Mouse (Mus musculus) forebrain, embryonic 12.5 days (tissue): ENCODE data around the gene Synj2. TPM values are rescaled to one million over a fixed set of nuclear protein-coding genes. Genes with fewer than 3 reads are reported as not detected.

Experiments
- ATAC-seq: fragments of 200-750 bp; cut with Nextera tagmentation; 2 replicates; pipeline ENCODE4 v1.8.0; 2017; ENCODE audit warnings: moderate TSS enrichment; ENCODE audit not compliant: low FRiP score
- H3K27ac ChIP-seq: fragments of 300-500 bp; sonication (generic); 2 replicates; pipeline ENCODE4 v1.5.1; 2016; ENCODE audit warnings: mild to moderate bottlenecking
- H3K27me3 ChIP-seq: fragments of 300-500 bp; sonication (generic); 2 replicates; pipeline ENCODE4 v1.6.1; 2016; ENCODE audit warnings: mild to moderate bottlenecking
- H3K36me3 ChIP-seq: fragments of 300-500 bp; sonication (generic); replicated peaks from 2 replicates; pipeline ENCODE4 v1.6.1; 2016; ENCODE audit warnings: mild to moderate bottlenecking
- H3K4me1 ChIP-seq: fragments of 300-500 bp; sonication (generic); 2 replicates; pipeline ENCODE4 v1.6.1; 2016
- H3K4me2 ChIP-seq: fragments of 300-500 bp; sonication (generic); 2 replicates; pipeline ENCODE4 v1.6.1; 2016; ENCODE audit warnings: mild to moderate bottlenecking, moderate library complexity
- H3K4me3 ChIP-seq: fragments of 300-500 bp; sonication (generic); replicated peaks from 2 replicates; pipeline ENCODE4 v1.5.1; 2016; ENCODE audit warnings: mild to moderate bottlenecking
- H3K9ac ChIP-seq: fragments of 300-500 bp; sonication (generic); 2 replicates; pipeline ENCODE4 v1.6.1; 2016; ENCODE audit warnings: mild to moderate bottlenecking
- H3K9me3 ChIP-seq: fragments of 300-500 bp; sonication (generic); 2 replicates; pipeline ENCODE4 v1.6.1; 2016
- WGBS: fragments of 180-500 bp; shearing (Covaris S2); methylation state at CpG from one replicate; pipeline ENCODE4 v1.1.7; 2016; 5-methylcytosine and 5-hydroxymethylcytosine counted together
- polyA plus RNA-seq: library from polyadenylated mRNA; unstranded; fragments of >200 nt; fragmentation: Nextera tagmentation; extraction: Ambion mirVana; gene quantifications from 2 replicates; pipeline ENCODE4 v1.2.1, GENCODE M21; 2016

Synj2 gene
- 0.96 and 1.1 TPM in 2 replicates for polyA plus RNA-seq

- no peaks in the 10 kb centered on the region for H3K9me3 ChIP-seq
- no peak within 1 kb of the TSS for H3K27ac ChIP-seq
- peak within 1 kb of the TSS; percentile 55 for H3K9ac ChIP-seq
- H3K4me1 ChIP-seq = peaks cover 9% of the 10 kb centered on the region; the same call in 1 of the 2 replicates
- H3K4me3 ChIP-seq = peak within 1 kb of the TSS; percentile 56
- 2% methylated on average over 33 of the region's 52 CpGs for WGBS
- peaks cover 54% of the 10 kb centered on the region for H3K27me3 ChIP-seq
- H3K4me2 ChIP-seq = peak within 1 kb of the TSS; percentile 86
- peak; percentile 79 for ATAC-seq
- no peaks in the 10 kb centered on the region for H3K36me3 ChIP-seq
Measured at GRCm38 (mm10) chr17:5941230-5942043, at the start of gene Synj2. Gene Synj2 (plus strand): TSS chr17:5941280.

- H3K27ac ChIP-seq = no peak overlapping the region
- WGBS = 85% methylated on average over 9 of the region's 9 CpGs
- ATAC-seq = no peak
Measured at GRCm38 (mm10) chr17:5891933-5892683, 49.0 kb upstream of the Synj2 start.

DNA sequence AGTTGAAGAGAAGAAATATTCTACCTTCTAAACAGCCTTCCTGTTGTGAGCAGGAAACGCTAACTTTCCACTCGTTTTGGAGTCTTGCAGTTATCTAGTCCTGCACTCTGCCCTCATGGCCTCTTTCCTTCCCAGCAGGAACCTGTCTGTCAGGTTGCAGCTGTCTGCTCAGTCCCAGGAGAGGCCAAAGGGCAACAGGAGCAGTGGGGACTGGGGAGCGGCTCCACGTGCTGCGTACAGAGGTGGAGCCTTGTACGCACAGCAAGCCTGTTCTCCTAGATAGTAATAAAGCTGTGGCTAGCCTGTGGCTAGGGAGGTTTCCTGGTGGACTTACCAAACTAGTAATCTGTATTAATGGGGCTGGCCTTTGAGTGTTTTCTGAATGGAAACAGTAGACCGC, 48.0 kb upstream of the Synj2 start:
- Histone ChIP-seq H3K27ac (no peak overlapping the region), H3K36me3 (no peaks in the 10 kb centered on the region), H3K9me3 (no peaks in the 10 kb centered on the region), H3K4me2 (no peak overlapping the region), H3K4me3 (no peak overlapping the region), H3K4me1 (peaks cover 9% of the 10 kb centered on the region), H3K27me3 (no peaks in the 10 kb centered on the region), H3K9ac (no peak overlapping the region)
- 39% methylated on average over 7 of the region's 7 CpGs for WGBS
- ATAC-seq = no peak

More at GRCm38 (mm10) chr17:5891933-5892683, 49.0 kb upstream of the Synj2 start:
- H3K4me2 ChIP-seq = no peak overlapping the region
- H3K4me1 ChIP-seq = peaks cover 9% of the 10 kb centered on the region
- no peak overlapping the region for H3K4me3 ChIP-seq
- H3K9me3 ChIP-seq = no peaks in the 10 kb centered on the region
- no peaks in the 10 kb centered on the region for H3K27me3 ChIP-seq
- H3K9ac ChIP-seq = no peak overlapping the region
- no peaks in the 10 kb centered on the region for H3K36me3 ChIP-seq

DNA sequence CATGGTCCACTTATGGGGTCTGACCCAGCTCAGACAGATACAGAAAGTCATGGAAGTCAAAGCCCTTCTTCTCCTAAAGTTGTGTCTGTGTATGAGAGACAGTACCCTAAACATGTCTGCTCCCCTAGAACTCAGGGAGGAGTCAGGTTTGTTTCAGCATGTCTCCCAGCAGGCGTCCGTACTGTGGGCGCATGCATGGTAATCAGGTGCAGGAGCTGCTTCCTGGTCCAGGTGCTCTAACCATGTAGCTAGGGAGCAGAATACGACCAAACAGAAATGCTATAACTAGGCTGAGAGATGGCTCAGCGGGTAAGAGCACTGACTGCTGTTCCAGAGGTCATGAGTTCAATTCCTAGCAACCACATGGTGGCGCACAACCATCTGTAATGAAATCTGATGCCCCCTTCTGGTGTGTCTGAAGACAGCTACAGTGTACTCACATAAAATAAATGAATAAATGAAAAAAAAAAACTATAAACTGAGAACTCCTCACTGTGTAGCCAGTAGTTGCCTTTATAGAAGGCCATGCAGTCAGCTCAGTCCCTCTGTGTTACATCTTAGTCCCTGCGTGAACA, 47.4 kb upstream of the Synj2 start:
- no peak for ATAC-seq
- Histone ChIP-seq H3K4me2 (no peak overlapping the region), H3K9me3 (no peaks in the 10 kb centered on the region), H3K27ac (no peak overlapping the region), H3K4me3 (no peak overlapping the region), H3K4me1 (peaks cover 9% of the 10 kb centered on the region), H3K27me3 (no peaks in the 10 kb centered on the region), H3K36me3 (no peaks in the 10 kb centered on the region), H3K9ac (no peak overlapping the region)
- WGBS = 75% methylated on average over 7 of the region's 7 CpGs

- WGBS = 72% methylated on average over 4 of the region's 4 CpGs
- no peak for ATAC-seq
Measured at GRCm38 (mm10) chr17:5896066-5896465, 45.0 kb upstream of the Synj2 start.

GRCm38 (mm10) chr17:5896607-5897006, 44.5 kb upstream of the Synj2 start:
- Histone ChIP-seq H3K9ac (no peak overlapping the region), H3K36me3 (no peaks in the 10 kb centered on the region), H3K4me2 (no peak overlapping the region), H3K27me3 (no peaks in the 10 kb centered on the region), H3K9me3 (no peaks in the 10 kb centered on the region), H3K27ac (no peak overlapping the region), H3K4me1 (peaks cover 9% of the 10 kb centered on the region), H3K4me3 (no peak overlapping the region)
- 87% methylated on average over 7 of the region's 7 CpGs for WGBS
- no peak for ATAC-seq

More at GRCm38 (mm10) chr17:5896066-5896465, 45.0 kb upstream of the Synj2 start:
- Histone ChIP-seq H3K27me3 (no peaks in the 10 kb centered on the region), H3K9ac (no peak overlapping the region), H3K27ac (no peak overlapping the region), H3K36me3 (no peaks in the 10 kb centered on the region), H3K4me3 (no peak overlapping the region), H3K9me3 (no peaks in the 10 kb centered on the region), H3K4me2 (no peak overlapping the region), H3K4me1 (peaks cover 9% of the 10 kb centered on the region)

- Histone ChIP-seq H3K27ac (no peak overlapping the region), H3K27me3 (no peaks in the 10 kb centered on the region), H3K36me3 (peaks cover 5% of the 10 kb centered on the region; the same call in 1 of the 2 replicates), H3K4me2 (no peak overlapping the region), H3K4me1 (peaks cover 9% of the 10 kb centered on the region), H3K9me3 (no peaks in the 10 kb centered on the region), H3K4me3 (no peak overlapping the region), H3K9ac (no peak overlapping the region)
- WGBS = 93% methylated on average over 17 of the region's 17 CpGs
- no peak for ATAC-seq
Measured at GRCm38 (mm10) chr17:5897326-5898200, 43.5 kb upstream of the Synj2 start.

GRCm38 (mm10) chr17:5899251-5899650, 41.8 kb upstream of the Synj2 start:
- H3K4me1 ChIP-seq = no peaks in the 10 kb centered on the region
- WGBS = 88% methylated on average over 6 of the region's 6 CpGs
- no peaks in the 10 kb centered on the region for H3K9me3 ChIP-seq
- H3K4me2 ChIP-seq = no peak overlapping the region
- no peak for ATAC-seq
- no peak overlapping the region for H3K9ac ChIP-seq
- H3K27ac ChIP-seq = no peak overlapping the region
- H3K4me3 ChIP-seq = no peak overlapping the region
- H3K27me3 ChIP-seq = no peaks in the 10 kb centered on the region
- H3K36me3 ChIP-seq = peaks cover 5% of the 10 kb centered on the region; the same call in 1 of the 2 replicates

DNA sequence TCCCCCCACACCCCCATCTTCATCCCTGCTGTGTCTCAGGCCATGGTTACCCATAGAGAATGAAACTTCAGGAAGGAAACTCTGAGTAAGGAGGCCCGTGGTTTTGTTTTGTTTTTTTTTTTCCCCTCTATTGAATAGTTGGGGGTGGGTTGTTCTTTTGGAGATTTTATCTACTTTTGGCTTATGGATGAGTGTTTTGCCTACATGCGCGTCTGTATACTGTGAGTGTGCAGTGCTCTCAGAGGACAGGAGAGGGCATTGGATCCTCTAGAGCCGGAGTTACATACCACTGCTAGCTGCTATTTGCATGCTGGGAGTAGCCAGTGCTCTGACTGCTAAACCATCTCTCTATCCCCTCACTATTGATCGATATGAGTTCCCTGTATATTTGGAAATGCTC, 39.7 kb upstream of the Synj2 start:
- H3K4me2 ChIP-seq = no peak overlapping the region
- no peak overlapping the region for H3K4me3 ChIP-seq
- no peak overlapping the region for H3K9ac ChIP-seq
- no peaks in the 10 kb centered on the region for H3K9me3 ChIP-seq
- peaks cover 9% of the 10 kb centered on the region; the same call in 1 of the 2 replicates for H3K36me3 ChIP-seq
- H3K27ac ChIP-seq = no peak overlapping the region
- 85% methylated on average over 5 of the region's 5 CpGs for WGBS
- H3K27me3 ChIP-seq = no peaks in the 10 kb centered on the region
- ATAC-seq = no peak
- no peaks in the 10 kb centered on the region for H3K4me1 ChIP-seq

DNA sequence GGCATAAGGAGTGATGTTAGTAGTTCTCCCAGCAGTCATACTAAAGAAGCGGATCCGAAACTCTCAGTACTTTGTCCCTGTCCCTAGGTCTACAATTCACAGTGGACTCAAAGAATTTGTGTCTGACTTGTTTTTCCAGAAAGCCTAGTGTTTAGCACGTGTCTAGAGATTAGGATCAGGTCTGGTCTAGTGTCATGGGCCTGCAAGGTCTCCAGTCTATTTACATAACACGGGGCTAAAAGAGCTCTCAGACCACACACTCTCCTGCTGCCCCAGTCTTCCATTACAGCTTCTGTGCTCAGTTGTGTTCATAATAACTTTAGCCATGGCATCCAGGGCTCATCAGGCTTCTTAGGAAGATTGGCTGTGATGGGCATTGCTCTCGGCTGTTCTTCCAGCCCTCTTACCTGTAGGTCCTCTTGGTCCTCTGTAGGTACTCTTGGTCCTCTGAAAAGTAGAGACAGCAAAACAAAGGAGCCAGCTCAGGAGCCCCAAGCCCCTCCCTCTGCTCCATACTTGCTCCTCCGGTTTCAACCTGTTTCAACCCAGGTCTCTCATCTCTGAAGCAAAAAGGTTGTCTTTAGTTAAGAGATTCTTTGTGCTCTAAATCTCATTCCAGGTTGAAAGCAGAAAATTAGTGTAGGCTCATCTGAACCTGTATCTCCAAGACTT, 37.3 kb upstream of the Synj2 start:
- Histone ChIP-seq H3K9ac (no peak overlapping the region), H3K27ac (no peak overlapping the region), H3K4me2 (no peak overlapping the region), H3K9me3 (no peaks in the 10 kb centered on the region), H3K4me1 (no peaks in the 10 kb centered on the region), H3K27me3 (no peaks in the 10 kb centered on the region), H3K4me3 (no peak overlapping the region), H3K36me3 (peaks cover 9% of the 10 kb centered on the region; the same call in 1 of the 2 replicates)
- ATAC-seq = no peak
- 75% methylated on average over 6 of the region's 6 CpGs for WGBS

- Histone ChIP-seq H3K9me3 (no peaks in the 10 kb centered on the region), H3K36me3 (peaks cover 9% of the 10 kb centered on the region; the same call in 1 of the 2 replicates), H3K4me1 (no peaks in the 10 kb centered on the region), H3K9ac (no peak overlapping the region), H3K4me2 (no peak overlapping the region), H3K27me3 (no peaks in the 10 kb centered on the region), H3K27ac (no peak overlapping the region), H3K4me3 (no peak overlapping the region)
- WGBS = 96% methylated on average over 4 of the region's 4 CpGs
- no peak for ATAC-seq
Measured at GRCm38 (mm10) chr17:5909681-5910080, 31.4 kb upstream of the Synj2 start.
